Mouse (Mus musculus) E14TG2a.4 (cell line): ENCODE results near the gene Pik3r1.

ENCODE experiments used
- H3K27me3 ChIP-seq: 2 replicates; pipeline ENCODE4 v1.6.1; 2014; ENCODE audit warnings: low read length, control low read depth; ENCODE audit not compliant: insufficient read depth
- H3K36me3 ChIP-seq: 2 replicates; pipeline ENCODE4 v1.6.1; 2014; ENCODE audit warnings: low read length, control low read depth; ENCODE audit not compliant: insufficient read depth
- H3K4me1 ChIP-seq: replicated peaks from 2 replicates; pipeline ENCODE4 v1.6.1; 2014; ENCODE audit warnings: low read depth, low read length, control low read depth
- H3K4me3 ChIP-seq: replicated peaks from 2 replicates; pipeline ENCODE4 v1.5.1; 2014; ENCODE audit warnings: mild to moderate bottlenecking, low read length
- H3K9me3 ChIP-seq: 2 replicates; pipeline ENCODE4 v1.6.1; 2014; ENCODE audit warnings: low read length, control low read depth
- CTCF ChIP-seq: conservative IDR thresholded peaks from 2 replicates; pipeline ENCODE4 v1.5.1; 2014; ENCODE audit warnings: low read length
- NANOG ChIP-seq: IDR thresholded peaks from 2 replicates; pipeline ENCODE4 v1.6.1; 2014; ENCODE audit warnings: borderline replicate concordance, low read length, mixed read lengths
- POU5F1 ChIP-seq: IDR thresholded peaks from 2 replicates; pipeline ENCODE4 v1.6.1; 2014; ENCODE audit warnings: low read length, borderline replicate concordance

The Pik3r1 gene

GRCm38 (mm10) chr13:101763676-101764075 lies 4.3 kb downstream of the Pik3r1 start:
- TF ChIP-seq POU5F1 (no peak), CTCF (no peak), NANOG (no peak)
- Histone ChIP-seq H3K27me3 (peaks cover 9% of the 10 kb centered on the region), H3K4me3 (0 out of 2 replicates have a peak overlapping the region, but pooled peaks have one; percentile 13), H3K9me3 (no peaks in the 10 kb centered on the region), H3K36me3 (no peaks in the 10 kb centered on the region), H3K4me1 (peaks cover 70% of the 10 kb centered on the region)

- no peak for TF ChIP-seq NANOG
- TF ChIP-seq POU5F1 = no peak
- TF ChIP-seq CTCF = no peak
- Histone ChIP-seq H3K4me1 (peaks cover 73% of the 10 kb centered on the region), H3K4me3 (no peak overlapping the region)
Measured at GRCm38 (mm10) chr13:101763149-101763548, 4.9 kb downstream of the Pik3r1 start.

DNA sequence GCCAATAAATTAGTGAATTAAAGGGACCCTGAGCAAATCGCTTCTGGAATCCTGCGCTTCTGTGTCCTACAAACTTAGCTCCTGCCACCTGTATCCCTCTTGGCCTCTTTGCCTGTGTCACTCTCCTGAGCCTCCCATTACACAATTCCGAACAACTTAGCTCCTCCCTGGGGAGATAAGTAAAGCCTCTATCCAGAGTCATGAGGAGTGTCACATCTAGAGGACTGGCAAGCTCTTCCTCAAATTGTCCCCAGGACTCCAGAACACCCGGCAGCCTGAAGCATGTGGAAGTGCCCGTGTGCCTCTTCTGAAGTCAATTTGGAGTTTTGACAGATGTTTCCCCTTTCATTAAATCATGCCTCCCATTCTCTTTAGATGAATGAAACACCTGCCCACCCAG lies 6.4 kb downstream of the Pik3r1 start:
- TF ChIP-seq NANOG = no peak
- TF ChIP-seq CTCF = no peak
- TF ChIP-seq POU5F1 = no peak
- peaks cover 7% of the 10 kb centered on the region for H3K27me3 ChIP-seq

More at GRCm38 (mm10) chr13:101763149-101763548, 4.9 kb downstream of the Pik3r1 start:
- H3K9me3 ChIP-seq = no peaks in the 10 kb centered on the region
- no peaks in the 10 kb centered on the region for H3K36me3 ChIP-seq
- peaks cover 7% of the 10 kb centered on the region for H3K27me3 ChIP-seq

DNA sequence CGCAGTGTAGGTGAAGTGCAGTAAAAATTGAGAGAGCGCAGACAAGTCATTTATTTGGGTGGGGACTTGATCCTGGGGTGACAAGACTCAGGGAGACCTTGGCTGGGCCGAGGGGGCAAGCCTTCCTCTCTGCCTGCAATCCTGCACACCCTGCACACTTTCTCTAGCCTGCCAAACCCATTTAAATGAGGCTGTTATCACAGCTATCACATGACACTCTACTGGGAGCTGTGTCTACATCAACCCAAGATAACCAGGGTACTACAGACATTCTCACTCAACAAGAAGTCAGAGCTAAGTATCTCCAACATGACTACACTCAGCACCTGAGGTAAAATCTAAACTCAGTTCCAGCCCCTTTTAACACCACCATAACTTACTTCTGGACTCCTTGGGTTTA lies 7.1 kb downstream of the Pik3r1 start:
- no peaks in the 10 kb centered on the region for H3K9me3 ChIP-seq
- 0 out of 2 replicates have a peak overlapping the region, but pooled peaks have one; percentile 7 for H3K4me3 ChIP-seq
- peaks cover 83% of the 10 kb centered on the region for H3K4me1 ChIP-seq
- TF ChIP-seq NANOG (no peak), POU5F1 (no peak), CTCF (no peak)
- H3K27me3 ChIP-seq = peaks cover 5% of the 10 kb centered on the region
- peaks cover 9% of the 10 kb centered on the region for H3K36me3 ChIP-seq

More for the DNA sequence above, 6.4 kb downstream of the Pik3r1 start:
- Histone ChIP-seq H3K4me1 (peaks cover 86% of the 10 kb centered on the region), H3K36me3 (peaks cover 9% of the 10 kb centered on the region), H3K4me3 (no peak overlapping the region), H3K9me3 (no peaks in the 10 kb centered on the region)

DNA sequence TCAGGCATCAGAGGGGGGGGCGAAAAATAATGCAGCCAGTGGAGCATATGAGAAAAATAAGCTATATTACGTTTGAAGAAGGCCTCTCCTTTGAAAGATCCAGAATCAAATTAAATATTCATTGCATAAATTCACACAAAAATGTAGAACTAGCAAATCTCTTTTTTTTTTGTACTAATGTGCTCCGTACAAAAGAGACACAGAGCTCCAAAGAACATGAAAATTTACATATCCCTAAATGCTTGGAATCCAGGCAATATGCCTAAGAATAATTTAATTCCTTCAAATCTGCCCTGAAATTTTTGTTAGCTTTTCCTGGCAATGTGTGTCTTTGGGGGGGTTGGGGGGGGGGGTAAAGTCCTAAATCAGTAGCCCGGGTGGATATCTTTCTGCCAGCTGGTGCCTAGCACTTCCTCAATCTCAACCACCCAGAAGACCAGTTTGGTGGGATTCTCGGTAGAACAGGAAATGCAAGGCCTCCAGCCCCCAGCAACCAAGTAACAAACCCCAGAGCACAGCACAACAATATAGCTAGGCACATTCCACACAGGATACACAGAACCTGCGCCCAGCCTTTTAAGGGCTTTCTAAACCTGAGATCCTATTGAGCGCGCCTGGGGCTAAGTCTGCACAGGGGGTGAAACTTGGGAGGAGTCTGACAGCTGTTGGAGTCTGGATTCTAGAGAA lies 7.9 kb downstream of the Pik3r1 start:
- Histone ChIP-seq H3K36me3 (peaks cover 9% of the 10 kb centered on the region), H3K9me3 (no peaks in the 10 kb centered on the region), H3K27me3 (peaks cover 3% of the 10 kb centered on the region; the same call in 1 of the 2 replicates), H3K4me3 (no peak overlapping the region), H3K4me1 (peaks cover 80% of the 10 kb centered on the region)
- TF ChIP-seq CTCF (no peak), POU5F1 (no peak), NANOG (no peak)

GRCm38 (mm10) chr13:101759281-101759871 lies 8.6 kb downstream of the Pik3r1 start:
- Histone ChIP-seq H3K27me3 (no peaks in the 10 kb centered on the region), H3K9me3 (no peaks in the 10 kb centered on the region), H3K4me3 (no peak overlapping the region), H3K4me1 (peaks cover 77% of the 10 kb centered on the region), H3K36me3 (peaks cover 9% of the 10 kb centered on the region)
- TF ChIP-seq NANOG (no peak), CTCF (no peak), POU5F1 (no peak)

- Histone ChIP-seq H3K9me3 (no peaks in the 10 kb centered on the region), H3K36me3 (peaks cover 9% of the 10 kb centered on the region), H3K4me3 (no peak overlapping the region), H3K4me1 (peaks cover 78% of the 10 kb centered on the region), H3K27me3 (no peaks in the 10 kb centered on the region)
- TF ChIP-seq CTCF = no peak
- no peak for TF ChIP-seq NANOG
Measured at GRCm38 (mm10) chr13:101757801-101758422, 10.1 kb downstream of the Pik3r1 start.

DNA sequence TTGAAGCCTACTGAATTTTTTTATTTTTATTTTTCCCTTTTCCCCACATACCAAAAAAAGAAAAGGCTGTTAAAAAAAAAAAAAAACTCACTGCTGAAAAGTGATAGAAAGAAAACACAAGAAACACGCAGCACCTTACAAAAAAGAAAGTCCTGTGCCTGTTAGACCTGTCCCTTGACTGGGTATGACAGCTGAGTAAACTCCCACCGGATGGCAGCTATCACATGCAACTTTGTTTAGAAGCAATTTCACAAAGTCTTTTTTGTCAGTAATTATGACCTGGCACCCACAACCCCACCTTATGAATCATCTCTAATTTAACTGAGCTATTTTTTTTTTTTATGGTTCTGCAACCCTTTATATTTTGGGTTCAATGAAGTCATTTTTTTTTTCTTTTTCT lies 12.8 kb downstream of the Pik3r1 start:
- Histone ChIP-seq H3K4me1 (peaks cover 79% of the 10 kb centered on the region), H3K4me3 (no peak overlapping the region), H3K9me3 (no peaks in the 10 kb centered on the region), H3K27me3 (no peaks in the 10 kb centered on the region), H3K36me3 (peaks cover 9% of the 10 kb centered on the region)
- TF ChIP-seq CTCF (no peak), NANOG (no peak), POU5F1 (no peak)

GRCm38 (mm10) chr13:101753639-101754038 lies 14.4 kb downstream of the Pik3r1 start:
- H3K9me3 ChIP-seq = no peaks in the 10 kb centered on the region
- TF ChIP-seq NANOG (no peak), POU5F1 (no peak), CTCF (no peak)
- no peaks in the 10 kb centered on the region for H3K27me3 ChIP-seq
- peaks cover 64% of the 10 kb centered on the region for H3K4me1 ChIP-seq
- no peak overlapping the region for H3K4me3 ChIP-seq
- peaks cover 9% of the 10 kb centered on the region for H3K36me3 ChIP-seq
